Mouse (Mus musculus) heart, postnatal 0 days (tissue): Measurements from ENCODE around the gene Elf2.

Source experiments
- CTCF ChIP-seq: IDR thresholded peaks from 2 replicates; pipeline ENCODE4 v1.5.1; 2016; ENCODE audit warnings: antibody characterized with exemption, control low read depth, low read depth
- EP300 ChIP-seq: IDR thresholded peaks from 2 replicates; pipeline ENCODE4 v1.6.1; 2016; ENCODE audit warnings: antibody characterized with exemption, low read depth

- no peak for TF ChIP-seq CTCF
- no peak for TF ChIP-seq EP300
Observed at GRCm38 (mm10) chr3:51222302-51222701, 118.2 kb downstream of the Elf2 start.
